Mouse (Mus musculus): ENCODE measurements at regions not wholly inside any gene's neighbourhood (a gene's known extent, or its start where the extent isn't known, plus 50 kb on each side); places are given as distances from the start of the nearest gene placed in this dataset.

- DNase-seq (ENCODE audit: low spot score in 2 of 2) = no peak
These were observed 352.6 kb upstream of the Slitrk1 start for GRCm38 (mm10) chr14:109266521-109266920.

DNA sequence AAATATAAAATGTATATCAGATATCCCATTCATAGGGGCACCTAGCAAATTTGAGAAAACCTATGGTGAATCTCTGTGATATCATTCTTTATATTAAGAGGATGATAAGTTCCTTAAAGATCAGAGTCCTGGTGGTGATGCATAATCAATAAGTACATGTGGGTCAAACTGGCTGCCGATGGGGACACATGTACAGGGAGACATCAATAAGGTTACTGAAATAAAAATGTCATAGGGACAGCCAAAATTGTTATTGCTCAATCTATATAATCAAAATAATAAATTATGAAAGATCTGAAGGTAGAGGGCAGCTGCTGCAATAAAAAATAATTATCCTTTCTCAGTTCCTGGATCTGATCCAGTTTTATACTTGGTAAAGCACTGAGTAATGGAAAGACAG is 348.0 kb upstream of the Slitrk1 start:
- no peak for DNase-seq (ENCODE audit: low spot score in 2 of 2)

- DNase-seq (ENCODE audit: low spot score in 2 of 2) = peak; percentile 32 to 39
These were observed 300.9 kb upstream of the Slitrk1 start for GRCm38 (mm10) chr14:109214848-109215247.

- no peak for DNase-seq (ENCODE audit: low spot score in 2 of 2)
These were observed 266.1 kb upstream of the Slitrk1 start for GRCm38 (mm10) chr14:109180029-109180585.

GRCm38 (mm10) chr14:109176602-109177179 is 262.7 kb upstream of the Slitrk1 start:
- no peak for DNase-seq (ENCODE audit: low spot score in 2 of 2)

GRCm38 (mm10) chr14:109175819-109176218 is 261.9 kb upstream of the Slitrk1 start:
- no peak for DNase-seq (ENCODE audit: low spot score in 2 of 2)
